Mouse (Mus musculus): ENCODE results near the gene Npffr2. TPM values are rescaled to one million over a fixed set of nuclear protein-coding genes. Genes with fewer than 3 reads are reported as not detected.

The Npffr2 gene
- polyA plus RNA-seq, 1 experiment from 2014 or later = not detected

DNA sequence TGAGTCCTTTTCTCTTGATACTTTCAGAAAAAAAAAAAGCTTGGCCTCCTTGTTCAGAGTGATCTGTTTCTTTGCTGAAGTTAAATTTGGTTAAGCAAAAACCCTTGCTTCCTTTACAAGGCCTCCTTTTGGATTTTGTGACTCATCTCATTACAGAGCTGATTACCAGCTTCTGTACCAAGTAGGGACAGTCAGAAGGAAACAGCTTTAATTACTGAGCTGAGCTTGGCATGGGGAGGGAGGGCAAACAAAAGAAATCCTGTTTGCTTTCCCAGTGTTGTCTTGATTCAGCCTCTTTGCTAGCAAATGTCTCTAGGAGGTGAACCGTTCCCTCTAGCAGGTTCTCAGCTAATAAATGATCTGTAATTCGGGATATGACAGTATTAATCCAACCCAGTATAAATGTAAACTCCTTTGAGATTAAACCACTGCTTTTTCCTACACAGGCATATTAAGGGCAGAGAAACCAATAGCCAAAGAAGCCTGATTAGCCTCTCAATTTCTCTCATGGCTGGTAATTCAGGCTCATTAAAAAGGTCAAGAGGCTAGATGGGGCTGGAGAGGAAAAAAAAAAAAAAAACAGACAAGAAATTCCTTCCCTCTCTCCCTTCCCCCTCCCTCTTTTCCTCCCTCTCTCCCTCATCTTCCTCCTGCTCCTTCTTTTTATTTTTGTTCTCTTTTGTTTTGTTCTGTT, 84.2 kb downstream of the Npffr2 start:
- ATAC-seq (replicated peaks; ENCODE audit: insufficient number of reproducible peaks, low FRiP score, low TSS enrichment) = no peak
- Histone ChIP-seq H3K4me2 (no peak overlapping the region), H3K4me3 (ENCODE audit: low read depth, low read length) (no peak overlapping the region), H3K27me3 (ENCODE audit: control insufficient read depth, insufficient read depth, low read length) (no peaks in the 10 kb centered on the region), H3K4me1 (ENCODE audit: control insufficient read depth, insufficient read depth, low read length) (no peaks in the 10 kb centered on the region), H3K9me3 (replicated peaks; ENCODE audit: control insufficient read depth, low read length) (no peaks in the 10 kb centered on the region), H3K36me3 (ENCODE audit: control insufficient read depth, insufficient read depth, low read length) (no peaks in the 10 kb centered on the region), H3K27ac (ENCODE audit: low read depth, low read length) (no peak overlapping the region), H3K9ac (ENCODE audit: low read depth, low read length) (no peak overlapping the region)
- 57% methylated on average over 2 of the region's 2 CpGs for WGBS (ENCODE audit: insufficient replicate concordance)

DNA sequence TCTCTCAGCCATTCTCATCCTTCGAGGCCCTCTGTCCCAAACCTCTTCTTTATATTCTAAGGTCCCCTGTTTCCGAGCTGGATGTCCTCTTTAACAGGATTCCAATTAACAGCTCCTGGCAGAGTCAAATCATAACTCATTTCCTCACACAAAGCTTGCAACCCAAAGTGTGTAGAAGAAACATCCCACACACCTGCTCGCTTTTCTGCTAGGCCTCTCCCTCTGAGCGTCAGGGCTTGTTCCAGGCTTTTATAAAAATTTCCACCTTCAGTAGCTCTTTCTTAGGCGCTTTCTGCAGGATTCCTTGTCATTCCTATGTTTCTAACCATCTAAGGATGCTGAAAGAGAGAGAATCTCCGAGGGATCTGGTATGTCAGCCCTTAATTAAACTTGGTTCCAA, 85.0 kb downstream of the Npffr2 start:
- 70% methylated on average over 6 of the region's 6 CpGs for WGBS (ENCODE audit: insufficient replicate concordance)
- Histone ChIP-seq H3K9me3 (replicated peaks; ENCODE audit: control insufficient read depth, low read length) (no peaks in the 10 kb centered on the region), H3K4me1 (ENCODE audit: control insufficient read depth, insufficient read depth, low read length) (no peaks in the 10 kb centered on the region), H3K4me3 (ENCODE audit: low read depth, low read length) (no peak overlapping the region), H3K27ac (ENCODE audit: low read depth, low read length) (no peak overlapping the region), H3K9ac (ENCODE audit: low read depth, low read length) (no peak overlapping the region), H3K4me2 (no peak overlapping the region), H3K27me3 (ENCODE audit: control insufficient read depth, insufficient read depth, low read length) (no peaks in the 10 kb centered on the region), H3K36me3 (ENCODE audit: control insufficient read depth, insufficient read depth, low read length) (no peaks in the 10 kb centered on the region)
- ATAC-seq (replicated peaks; ENCODE audit: insufficient number of reproducible peaks, low FRiP score, low TSS enrichment) = no peak

DNA sequence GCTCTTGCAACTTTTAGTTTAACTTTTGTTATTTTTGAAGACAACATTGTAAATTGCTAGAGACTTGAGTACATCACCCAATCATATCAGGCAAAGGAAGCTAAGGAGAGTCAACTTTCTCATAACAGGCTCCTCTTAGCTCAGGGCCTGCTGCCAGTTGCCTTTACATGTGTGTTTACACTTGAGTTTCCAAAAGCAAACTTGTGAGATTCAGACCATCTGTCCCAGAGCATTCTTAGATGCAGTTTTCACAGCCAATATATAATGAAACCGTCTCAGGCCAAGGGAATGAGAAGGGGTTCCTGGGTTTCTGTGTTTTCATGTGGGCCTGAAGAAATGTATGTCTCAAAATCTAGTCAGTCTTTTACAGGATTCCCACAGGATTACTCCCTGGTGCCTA, 104.4 kb downstream of the Npffr2 start:
- H3K9ac ChIP-seq (ENCODE audit: low read depth, low read length) = no peak overlapping the region
- H3K4me3 ChIP-seq (ENCODE audit: low read depth, low read length) = no peak overlapping the region
- 71% methylated on average over 1 of the region's 1 CpGs for WGBS (ENCODE audit: insufficient replicate concordance)
- H3K4me1 ChIP-seq (ENCODE audit: control insufficient read depth, insufficient read depth, low read length) = no peaks in the 10 kb centered on the region
- H3K36me3 ChIP-seq (ENCODE audit: control insufficient read depth, insufficient read depth, low read length) = no peaks in the 10 kb centered on the region
- no peaks in the 10 kb centered on the region for H3K27me3 ChIP-seq (ENCODE audit: control insufficient read depth, insufficient read depth, low read length)
- H3K9me3 ChIP-seq (replicated peaks; ENCODE audit: control insufficient read depth, low read length) = no peaks in the 10 kb centered on the region
- H3K4me2 ChIP-seq = no peak overlapping the region
- no peak overlapping the region for H3K27ac ChIP-seq (ENCODE audit: low read depth, low read length)
- ATAC-seq (replicated peaks; ENCODE audit: insufficient number of reproducible peaks, low FRiP score, low TSS enrichment) = no peak

Other genes with a start within 250 kb of the Npffr2 start
- gene Gc, start 69.5 kb upstream of the Npffr2 start, polyA plus RNA-seq (2014; fragmentation: Nextera tagmentation; extraction: Ambion mirVana) = 0.64 TPM in 1 of 2 replicates, not detected in the other

Measured in heart, embryonic 11.5 days (tissue).